Mouse (Mus musculus) c-Kit-positive CD71-negative TER-119-negative erythroid progenitor cells, embryonic 14.5 days (primary cell): ENCODE data around the gene Grm3.

Source experiments
- DNase-seq: peaks from one replicate; pipeline ENCODE4 v3.0.0-alpha.2; 2013; ENCODE audit warnings: low read depth

The Grm3 gene

DNA sequence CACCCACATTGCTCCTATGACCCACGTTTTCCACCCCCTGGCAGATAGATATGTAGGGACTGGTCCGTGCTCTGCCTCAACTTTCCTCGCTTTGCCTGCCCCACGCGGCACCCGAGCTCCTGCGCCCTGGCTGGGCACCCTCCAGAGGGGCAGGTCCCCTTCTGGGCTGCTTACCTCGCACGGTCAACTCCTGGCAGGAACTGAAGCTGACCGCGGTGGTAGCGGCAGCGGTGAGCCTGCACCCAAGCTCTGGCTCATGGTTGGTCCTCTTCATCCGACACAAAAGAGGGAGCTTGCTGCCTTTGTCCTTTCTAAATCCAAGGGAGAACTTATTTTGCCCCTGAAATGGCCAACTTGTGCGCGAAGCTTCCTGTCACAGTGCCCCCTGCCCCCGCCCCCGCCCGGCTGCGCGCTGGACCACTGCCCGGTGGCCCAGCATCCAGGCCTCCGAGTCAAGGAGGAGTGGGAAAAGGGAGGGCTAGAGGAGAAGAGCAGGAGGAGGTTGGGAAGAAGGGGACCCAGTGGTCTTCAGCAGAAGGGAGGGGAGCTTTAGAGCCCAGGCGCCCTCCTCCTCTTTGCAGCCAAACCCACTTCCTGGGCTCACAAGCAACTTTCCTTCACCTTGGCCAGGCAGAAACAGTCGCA, at the start of gene Grm3:
Grm3 (minus strand) TSS at position 215 of the 645 bp plus-strand sequence.
- no peak for DNase-seq

DNA sequence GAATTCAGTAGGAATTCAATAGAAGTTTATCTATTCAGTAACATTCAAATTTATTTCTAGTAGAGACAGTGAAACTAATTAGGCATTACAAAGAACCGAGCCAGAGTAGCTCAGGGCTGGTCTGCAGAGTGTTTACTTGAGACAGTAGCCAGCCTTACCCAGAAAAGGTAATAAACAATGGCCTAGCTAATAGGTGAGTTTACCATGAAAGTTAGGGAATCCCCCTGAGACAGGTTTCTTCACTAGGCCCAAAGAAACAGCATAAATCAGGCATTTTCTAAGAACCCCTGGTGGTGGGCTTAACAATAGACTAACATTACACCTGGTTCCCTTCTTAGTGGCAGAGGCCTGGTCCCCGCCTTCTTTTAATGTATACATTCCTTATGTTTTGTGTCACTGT, 30.8 kb upstream of the Grm3 start:
- no peak for DNase-seq

DNA sequence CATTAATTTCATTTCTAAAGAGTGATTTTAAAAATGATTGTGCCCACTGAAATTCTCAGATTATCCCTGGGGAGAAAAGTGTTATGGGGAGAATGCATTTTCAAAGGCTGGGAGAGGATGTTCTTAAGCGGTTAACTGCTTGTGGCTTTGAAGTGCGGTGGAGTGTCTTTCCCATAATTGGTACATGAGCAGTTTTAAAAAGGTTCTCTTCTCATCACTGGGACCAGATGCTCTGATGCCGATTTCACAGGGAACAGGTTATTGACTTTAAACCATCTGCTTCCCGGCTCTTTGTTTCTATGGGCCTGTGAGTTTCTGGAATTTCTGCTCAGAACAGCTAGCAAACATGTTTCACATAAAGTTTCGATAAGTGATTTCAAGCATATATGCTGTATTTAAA, 23.2 kb upstream of the Grm3 start:
- no peak for DNase-seq

DNA sequence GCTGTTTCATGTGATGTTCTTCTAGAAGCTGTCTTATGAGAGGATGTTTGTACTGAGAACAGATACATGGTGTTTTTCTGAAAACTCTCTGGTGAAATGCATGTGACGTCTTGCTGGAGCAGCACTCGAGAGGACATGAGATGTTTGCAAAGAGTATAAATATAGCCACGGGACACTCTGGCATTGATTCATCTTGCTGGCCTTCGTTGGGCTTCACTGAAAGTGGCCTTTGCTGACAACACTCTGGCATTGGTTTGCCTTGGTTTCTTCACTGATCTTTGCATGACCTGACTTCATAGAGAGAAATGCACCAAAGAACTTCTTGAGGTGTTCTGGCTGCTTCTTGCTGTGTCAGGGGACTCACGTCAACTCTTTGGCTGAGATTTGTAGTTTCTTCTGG, 19.1 kb upstream of the Grm3 start:
- DNase-seq: no peak

DNA sequence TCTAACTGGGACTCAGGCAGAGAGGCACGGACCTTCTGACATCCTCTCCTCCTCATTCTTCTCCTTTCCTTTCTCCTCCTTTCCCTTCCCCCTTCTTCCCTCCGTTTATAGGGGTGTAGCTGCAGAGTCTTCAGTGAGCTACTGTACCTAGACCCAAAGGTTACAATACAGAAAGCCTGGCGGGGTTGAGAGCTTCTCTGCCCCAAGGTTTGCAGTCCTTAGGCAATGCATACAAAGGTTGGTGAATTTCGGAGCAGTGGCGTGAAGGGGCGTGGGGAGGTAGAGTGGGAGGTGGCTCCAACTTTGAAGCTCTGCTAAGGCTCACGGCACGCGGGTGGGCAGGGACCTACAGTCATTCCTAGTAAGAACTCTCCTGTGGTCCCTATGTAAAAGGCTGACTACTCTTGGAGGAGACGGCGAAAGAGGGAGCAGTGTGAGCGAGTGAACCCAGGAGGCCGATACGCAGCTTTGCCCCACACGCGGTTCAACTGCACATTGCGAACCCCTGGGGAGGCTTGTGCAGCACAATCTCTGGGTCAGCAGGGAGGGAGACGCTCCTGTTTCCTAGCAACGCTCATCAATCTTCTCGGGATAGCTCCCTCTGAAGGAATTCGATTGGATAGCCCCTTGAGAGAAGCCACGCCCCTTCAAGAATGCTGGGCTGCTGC, 765 bp upstream of the Grm3 start:
- no peak for DNase-seq

DNA sequence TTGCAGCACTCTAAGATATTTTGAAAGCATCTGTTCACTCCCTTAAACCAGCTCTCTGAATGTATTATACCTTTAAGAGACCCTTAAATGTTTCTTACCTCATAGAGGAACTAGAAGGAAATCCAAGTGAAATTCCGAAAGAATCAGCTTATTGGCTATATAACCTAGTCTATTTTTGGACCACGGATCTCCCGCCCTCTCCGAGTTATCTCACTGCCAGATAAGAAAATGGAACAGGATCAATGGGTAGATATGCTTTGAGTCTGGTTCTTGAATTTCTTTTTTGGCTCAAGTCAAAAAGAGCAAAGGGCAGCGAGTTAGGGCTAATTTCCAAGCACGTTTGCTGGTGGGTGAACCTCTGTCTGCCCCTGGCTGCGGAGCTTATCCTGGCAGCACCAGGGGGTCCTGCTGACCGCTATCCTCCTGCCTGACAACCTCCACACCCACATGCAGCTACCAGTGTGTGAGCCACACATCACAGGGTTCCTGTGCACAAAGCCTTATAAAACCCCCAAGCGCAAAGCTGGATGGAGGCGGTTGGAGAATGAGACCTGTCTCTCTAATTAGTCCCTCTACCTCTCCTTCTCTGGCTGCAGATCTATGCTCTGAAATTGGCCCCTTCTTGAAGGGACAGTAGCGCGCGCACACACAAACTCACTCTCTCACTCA, 549 bp downstream of the Grm3 start:
- no peak for DNase-seq

DNA sequence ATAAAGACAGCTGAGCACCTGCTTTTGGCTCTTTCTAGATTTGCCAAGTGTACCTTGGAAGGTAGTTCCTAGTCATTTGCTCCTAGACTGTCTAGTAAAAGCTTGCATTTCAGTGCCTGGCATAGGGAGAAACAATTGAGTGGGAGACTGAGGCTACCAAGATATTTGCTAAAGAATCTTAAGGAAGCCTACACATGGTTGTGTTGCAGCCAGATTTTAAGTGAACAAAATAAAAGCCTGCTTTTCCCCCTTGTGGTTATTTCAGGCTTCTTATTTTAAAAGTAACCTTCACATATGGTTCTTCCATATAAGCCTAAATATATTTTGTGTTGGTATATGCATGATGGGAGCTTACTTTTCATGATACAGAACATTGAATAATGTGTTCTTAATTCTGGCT, 3.8 kb downstream of the Grm3 start:
- DNase-seq: no peak

DNA sequence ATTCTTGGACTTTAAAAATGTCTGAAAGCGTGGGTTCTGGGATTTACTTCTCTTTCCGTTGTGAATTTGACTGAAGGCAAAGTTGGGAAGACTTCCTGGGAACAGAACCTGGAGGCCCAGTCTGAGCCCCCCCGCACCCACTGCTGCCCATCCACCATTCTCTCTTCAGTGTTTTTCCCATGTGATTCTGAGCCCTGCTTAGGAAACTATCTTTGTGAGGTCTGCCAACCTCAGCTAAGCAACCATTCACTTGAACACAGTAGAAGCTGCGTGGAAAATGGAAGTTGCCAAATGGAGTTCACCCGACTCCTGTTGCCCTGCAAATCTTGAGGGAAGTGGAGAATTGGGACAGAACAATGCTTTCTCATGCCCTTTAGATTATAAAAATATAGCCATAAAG, 8.7 kb downstream of the Grm3 start:
- DNase-seq: no peak

DNA sequence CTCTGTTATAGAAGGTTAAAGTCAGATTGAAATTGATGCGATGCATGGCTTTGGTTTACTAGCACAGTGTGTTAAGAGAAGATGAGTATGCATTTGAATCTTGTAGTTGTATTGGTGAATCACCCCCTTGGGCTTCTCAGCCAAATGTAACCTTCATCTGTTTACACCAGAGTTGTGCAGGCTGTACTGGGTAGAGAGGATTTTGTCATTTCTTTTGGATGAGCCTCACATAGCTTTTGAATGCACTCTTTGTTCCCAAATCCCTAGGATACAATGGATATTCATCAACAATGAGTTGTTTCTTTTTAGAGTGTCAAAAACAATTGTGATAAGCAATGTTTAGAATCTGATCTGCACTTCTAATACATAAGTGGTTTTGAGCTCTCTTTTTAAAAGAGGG, 17.9 kb downstream of the Grm3 start:
- no peak for DNase-seq

DNA sequence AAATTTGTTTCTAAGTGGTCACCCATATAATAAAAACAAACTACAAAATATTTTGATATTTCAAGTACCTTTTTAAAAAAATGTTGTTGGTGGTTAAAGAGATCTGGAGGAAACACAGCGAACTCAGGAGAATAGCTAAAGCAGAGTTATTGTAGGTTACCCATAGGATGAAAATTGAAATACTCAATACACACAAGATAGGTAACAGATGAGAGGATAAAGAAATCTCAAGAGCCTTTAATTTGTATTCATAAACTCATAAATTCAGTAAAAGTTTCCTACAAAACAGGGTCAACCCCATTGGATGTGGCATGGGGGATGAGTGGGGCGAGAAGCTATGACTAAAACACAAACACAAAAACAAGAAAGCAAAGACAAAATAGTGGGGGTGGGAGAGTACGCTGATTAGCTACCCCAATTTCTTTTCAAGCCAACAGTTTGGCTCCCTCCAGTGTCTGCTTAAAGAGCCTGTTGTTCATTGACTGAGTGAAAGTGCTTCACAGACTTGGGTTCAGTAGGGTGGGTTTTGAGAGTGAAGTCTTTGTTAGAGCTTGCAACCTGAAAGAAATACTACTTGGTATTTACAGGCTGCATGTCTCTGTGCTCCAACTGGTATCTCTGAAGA, 21.5 kb downstream of the Grm3 start:
- no peak for DNase-seq

DNA sequence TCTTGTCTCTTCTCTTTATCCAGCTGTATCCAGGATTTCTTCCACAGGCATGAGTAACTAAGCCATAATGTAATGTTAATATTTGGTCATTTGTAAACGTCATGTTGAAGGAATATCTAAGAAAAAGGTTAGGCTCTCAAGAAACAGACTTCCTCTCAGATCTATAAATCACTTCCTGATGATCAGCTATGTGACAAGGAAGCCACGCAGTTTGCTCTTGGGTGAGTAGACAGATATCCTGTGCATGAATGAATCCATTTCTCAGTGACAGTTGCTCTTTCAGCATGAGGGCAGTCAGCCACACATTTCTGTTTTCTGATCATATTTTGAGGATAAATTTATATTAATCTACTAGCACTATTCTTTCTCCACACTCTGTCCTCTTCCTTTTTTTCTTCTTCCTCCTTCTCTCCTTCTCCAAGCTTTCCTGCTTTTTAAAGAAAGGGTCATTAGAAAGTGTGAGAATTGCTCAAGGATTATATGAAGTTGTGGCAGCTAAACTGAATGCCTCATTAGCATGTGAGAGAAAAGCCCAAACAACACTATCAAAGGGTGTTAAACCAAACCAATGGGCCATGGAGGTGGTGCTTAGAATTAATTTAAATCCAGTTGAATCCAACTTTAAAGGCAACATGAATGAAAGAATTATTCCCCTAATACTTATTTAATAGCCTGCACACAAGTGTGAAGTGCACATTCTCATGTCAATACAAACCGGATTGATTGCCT, 22.1 kb downstream of the Grm3 start:
- no peak for DNase-seq

DNA sequence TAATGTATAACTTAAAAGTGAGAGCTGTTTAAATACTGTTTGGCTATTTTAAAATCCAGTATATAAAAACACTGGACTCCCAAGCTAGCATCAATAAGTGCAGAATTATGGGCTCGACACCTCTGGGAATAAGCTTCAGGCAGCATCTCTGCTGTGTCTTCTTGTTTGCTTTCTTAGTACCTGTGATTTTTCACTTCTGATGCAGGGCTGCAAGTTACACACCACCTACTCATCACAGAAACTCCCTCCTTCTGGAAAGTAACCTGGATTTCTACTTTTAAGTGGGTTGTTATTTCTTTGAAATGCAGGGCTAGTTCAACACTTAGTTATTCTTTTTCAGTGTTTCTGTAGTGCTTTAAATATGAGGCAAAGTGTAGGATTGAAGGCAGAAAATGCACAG, 32.6 kb downstream of the Grm3 start:
- DNase-seq: no peak

DNA sequence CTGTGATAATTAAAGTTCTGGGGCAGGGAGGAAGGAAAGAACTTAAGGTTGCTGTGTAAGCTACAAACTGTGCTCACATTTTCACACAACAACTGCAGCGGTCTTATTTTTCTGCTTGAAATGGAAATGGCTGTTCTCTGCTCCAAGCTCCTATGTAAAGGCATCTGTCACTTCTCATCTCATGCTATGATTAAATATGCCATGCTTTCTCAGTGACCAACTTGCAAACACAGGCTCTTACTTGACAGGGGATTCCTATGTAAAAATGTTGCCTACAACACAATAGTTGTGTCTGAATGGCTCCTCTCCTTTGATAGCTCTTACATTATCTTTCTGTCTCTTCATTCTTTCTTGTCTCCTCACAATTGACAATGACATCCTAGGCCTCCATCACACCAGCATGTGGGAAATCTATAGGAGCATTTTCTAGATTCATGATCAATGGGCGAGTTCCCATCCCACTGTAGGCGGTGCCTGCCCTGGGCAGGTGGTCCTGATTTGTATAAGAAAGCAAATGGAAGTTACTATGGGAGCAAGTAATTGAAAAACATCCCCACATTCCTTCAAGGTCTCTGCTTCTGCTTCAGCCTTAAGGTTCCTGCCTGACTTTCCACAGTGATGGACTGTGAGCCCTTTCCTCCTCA, 34.2 kb downstream of the Grm3 start:
- no peak for DNase-seq

DNA sequence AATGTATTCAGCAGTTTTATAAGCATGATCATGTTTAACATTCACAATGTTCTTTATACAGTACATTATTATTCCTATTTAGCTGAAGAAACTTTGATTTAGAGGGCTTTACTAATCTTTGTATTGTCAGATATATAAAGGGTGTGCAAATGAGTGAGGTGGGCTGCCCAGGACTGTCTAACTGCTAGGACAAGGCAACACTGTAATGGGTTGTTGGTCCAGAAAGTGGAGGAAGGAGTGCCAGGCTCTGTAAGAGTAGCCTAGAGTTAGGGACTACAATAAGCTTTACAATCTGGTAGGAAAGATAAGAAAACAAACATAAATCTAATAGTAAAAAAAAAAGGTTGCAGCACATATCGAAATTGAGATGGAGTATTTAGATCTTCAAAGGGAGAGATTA, 34.8 kb downstream of the Grm3 start:
- DNase-seq: no peak

DNA sequence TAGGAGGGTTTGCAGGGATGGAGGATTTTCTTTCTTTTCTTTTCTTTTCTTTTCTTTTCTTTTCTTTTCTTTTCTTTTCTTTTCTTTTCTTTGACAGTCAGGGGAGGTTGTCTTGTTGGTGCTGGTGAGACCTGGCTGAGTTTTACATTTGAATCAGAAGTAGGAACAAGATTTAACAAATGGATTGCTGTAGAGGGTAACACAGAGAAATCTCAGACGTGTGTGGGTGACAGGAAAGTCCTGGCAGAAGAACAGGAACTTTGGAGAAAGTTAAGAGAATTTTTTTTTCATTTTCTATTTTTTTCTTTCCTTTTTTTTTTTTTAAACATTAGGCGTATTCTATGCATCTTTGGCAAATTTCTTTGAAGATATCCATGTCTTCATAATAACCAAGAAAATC, 41.8 kb downstream of the Grm3 start:
- no peak for DNase-seq

DNA sequence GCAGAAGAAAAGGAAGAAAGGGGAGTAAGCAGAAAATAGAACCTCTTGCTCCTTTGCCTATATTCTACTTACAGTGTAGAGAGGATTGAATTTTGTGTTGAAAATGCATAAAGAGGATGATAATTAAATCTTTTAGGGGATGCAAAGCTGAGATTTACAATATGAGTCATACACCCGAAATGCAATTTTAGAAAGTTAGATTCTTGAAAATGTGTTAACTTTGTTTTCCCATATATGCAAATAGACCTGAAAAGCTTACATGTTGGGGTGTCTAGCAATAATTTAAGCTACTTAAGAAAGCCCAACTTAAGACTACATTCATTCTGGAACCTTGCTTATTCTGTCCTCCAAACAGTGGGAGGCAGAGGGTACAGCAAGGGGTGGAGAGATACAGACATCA, 56.0 kb downstream of the Grm3 start:
- no peak for DNase-seq

DNA sequence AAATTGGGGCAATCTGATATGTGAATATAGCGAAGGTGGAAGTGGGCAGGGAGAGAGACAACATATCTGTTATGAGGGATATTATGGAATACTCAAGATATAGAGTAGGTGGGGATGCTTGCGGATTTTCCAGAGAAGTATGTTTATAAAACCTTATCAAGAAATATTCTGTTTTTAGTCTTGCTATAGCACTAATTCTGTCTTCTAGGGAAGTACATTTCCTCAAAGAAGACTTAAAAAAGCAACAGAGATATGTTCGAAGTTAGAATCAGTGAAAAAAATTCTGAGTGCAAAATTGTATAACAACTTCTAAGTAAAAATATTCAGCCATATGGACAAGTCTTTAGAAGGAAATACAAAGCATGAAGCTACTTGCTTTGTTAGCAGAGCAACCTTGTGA, 61.6 kb downstream of the Grm3 start:
- no peak for DNase-seq

DNA sequence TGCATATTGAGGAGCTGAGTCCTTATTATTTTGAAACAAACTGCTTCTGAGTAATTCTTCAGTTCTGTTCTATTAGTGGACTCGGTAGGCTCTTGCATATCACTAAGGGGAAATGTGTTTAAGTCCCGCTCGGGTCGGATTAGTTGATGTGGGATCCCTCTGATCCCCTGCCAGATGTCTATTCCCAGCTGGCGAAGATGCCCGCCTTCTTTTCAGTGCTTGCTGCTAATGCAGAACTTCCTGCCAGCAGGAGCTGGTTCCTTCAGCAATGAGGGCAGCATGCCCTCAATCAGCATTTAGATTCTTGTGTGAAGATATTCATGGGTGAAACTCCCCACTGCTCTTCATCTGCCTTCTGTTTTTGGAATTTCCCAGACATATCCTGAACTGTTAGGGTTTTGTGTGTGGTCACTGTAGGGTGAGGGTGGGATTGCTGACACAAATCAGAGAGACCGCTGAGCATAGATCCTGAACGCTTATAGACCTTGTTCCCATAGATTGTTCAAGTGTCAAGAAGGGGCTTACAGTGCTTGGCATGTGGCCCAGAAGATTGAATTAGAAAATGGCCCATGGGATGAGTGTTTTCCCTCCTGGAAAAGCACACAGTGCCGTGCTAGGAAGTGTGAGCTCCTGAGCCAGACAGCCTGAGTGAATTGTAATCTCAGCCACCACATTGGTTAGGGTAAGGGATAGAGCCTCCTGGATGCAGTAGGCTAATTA, 62.9 kb downstream of the Grm3 start:
- no peak for DNase-seq

DNA sequence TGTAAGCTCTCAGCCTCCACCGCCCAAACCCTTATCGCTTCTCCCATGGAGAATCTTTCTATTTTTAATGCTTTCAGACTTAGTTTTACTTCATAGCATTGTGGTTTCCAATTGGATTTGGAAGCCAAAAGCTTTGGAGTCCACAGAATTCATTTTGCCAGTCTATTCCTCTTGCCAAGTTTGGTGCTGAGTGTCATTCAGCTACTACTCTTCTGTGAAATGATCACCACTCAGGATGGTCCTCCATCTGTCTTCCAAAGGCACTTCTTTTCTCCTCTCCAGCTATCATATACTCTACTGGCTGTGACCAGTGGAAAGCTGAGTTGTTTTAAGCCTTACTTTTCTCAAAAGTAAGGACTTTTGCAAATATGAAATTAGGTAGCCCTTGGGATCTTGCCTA, 86.4 kb downstream of the Grm3 start:
- no peak for DNase-seq

DNA sequence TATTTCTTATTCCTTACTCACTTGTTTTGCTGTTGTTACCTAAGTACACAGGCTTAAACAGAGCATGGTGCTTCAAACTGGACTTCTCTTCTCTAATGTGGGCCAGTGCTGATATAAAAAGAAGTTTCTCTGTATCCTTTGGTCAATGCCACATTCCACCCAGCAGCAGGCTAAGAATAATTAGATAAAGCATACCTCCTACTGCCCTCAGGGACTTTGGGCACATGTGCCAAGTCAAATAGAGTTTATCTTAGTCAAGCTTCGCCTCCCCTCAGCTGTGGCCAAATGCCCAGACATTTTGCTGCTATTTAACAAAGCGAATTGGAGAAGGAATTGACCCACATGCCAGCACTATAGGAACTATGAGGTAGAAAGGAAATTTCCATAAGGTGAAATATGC, 97.8 kb downstream of the Grm3 start:
- no peak for DNase-seq

DNA sequence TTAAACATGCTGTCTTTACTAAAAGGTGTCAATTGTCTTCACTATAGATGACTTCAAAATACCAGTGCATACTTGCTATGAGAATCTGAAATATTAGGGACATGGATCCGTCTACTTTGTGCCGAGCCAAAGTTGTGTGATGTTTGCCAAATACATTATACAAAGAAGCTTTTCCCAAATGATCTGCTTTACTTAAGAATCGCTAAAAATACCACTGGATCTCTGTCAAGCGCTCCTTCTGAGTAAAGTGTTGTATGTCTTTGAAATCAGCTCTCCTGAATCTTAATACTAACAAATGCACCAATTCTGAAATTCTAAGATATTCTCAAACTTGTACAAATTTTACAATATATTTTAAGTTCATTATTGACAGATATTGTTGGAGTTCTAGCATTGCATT, 100.6 kb downstream of the Grm3 start:
- no peak for DNase-seq
